Mouse (Mus musculus) limb, embryonic 13.5 days (tissue): ENCODE measurements around the gene Prlr. TPM values are rescaled to one million over a fixed set of nuclear protein-coding genes. Genes with fewer than 3 reads are reported as not detected.

ENCODE experiments used
- ATAC-seq: fragments of 200-750 bp; cut with Nextera tagmentation; 2 replicates; pipeline ENCODE4 v1.8.0; 2017; ENCODE audit warnings: low read depth, moderate number of reproducible peaks, moderate TSS enrichment; ENCODE audit not compliant: low FRiP score
- H3K27ac ChIP-seq: fragments of 300-500 bp; sonication (generic); 2 replicates; pipeline ENCODE4 v1.5.1; 2015; ENCODE audit warnings: inconsistent platforms, mild to moderate bottlenecking, moderate library complexity
- H3K27me3 ChIP-seq: fragments of 300-500 bp; sonication (generic); 2 replicates; pipeline ENCODE4 v1.6.1; 2015; ENCODE audit warnings: mild to moderate bottlenecking, inconsistent platforms
- H3K36me3 ChIP-seq: fragments of 300-500 bp; sonication (generic); 2 replicates; pipeline ENCODE4 v1.6.1; 2015; ENCODE audit warnings: inconsistent platforms, mild to moderate bottlenecking, moderate library complexity
- H3K4me1 ChIP-seq: fragments of 300-500 bp; sonication (generic); 2 replicates; pipeline ENCODE4 v1.6.1; 2015; ENCODE audit warnings: inconsistent platforms
- H3K4me2 ChIP-seq: fragments of 300-500 bp; sonication (generic); replicated peaks from 2 replicates; pipeline ENCODE4 v1.6.1; 2015; ENCODE audit warnings: inconsistent platforms, mild to moderate bottlenecking, moderate library complexity
- H3K4me3 ChIP-seq: fragments of 300-500 bp; sonication (generic); 2 replicates; pipeline ENCODE4 v1.5.1; 2015; ENCODE audit warnings: moderate library complexity, mild to moderate bottlenecking, inconsistent platforms
- H3K9ac ChIP-seq: fragments of 300-500 bp; sonication (generic); 2 replicates; pipeline ENCODE4 v1.6.1; 2015; ENCODE audit warnings: mild to moderate bottlenecking, inconsistent platforms
- H3K9me3 ChIP-seq: fragments of 300-500 bp; sonication (generic); 2 replicates; pipeline ENCODE4 v1.6.1; 2016; ENCODE audit warnings: inconsistent platforms
- WGBS: fragments of 180-500 bp; shearing (Covaris S2); methylation state at CpG from one replicate; pipeline ENCODE4 v1.1.7; 2015; 5-methylcytosine and 5-hydroxymethylcytosine counted together
- polyA plus RNA-seq: library from polyadenylated mRNA; unstranded; fragments of >200 nt; fragmentation: Nextera tagmentation; extraction: Ambion mirVana; gene quantifications from 2 replicates; pipeline ENCODE4 v1.2.1, GENCODE M21; 2015

Gene Prlr
- polyA plus RNA-seq, 1 experiment from 2014 or later: 1.8 TPM

DNA sequence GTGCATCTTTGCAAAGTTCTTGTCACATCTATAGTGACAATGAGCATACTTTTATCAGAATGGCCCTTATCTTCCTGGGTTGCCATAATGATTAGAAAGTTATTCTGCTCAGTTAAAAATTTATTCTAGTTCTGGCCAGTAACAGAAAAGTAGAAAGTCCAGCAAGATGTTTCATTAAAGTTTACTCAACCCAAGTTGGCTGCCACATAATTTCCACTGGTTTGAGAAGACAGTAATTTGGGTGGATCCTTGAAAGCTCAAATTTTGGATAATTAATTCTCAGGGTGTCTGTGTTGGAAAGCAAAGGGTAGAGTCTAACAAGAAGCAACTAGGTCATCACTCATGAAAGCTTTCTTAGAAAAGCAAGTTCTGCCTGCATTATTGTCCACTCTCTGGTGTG lies 106.6 kb downstream of the Prlr start:
- Histone ChIP-seq H3K9ac (no peak overlapping the region), H3K4me1 (no peaks in the 10 kb centered on the region), H3K9me3 (no peaks in the 10 kb centered on the region), H3K27ac (no peak overlapping the region), H3K36me3 (no peaks in the 10 kb centered on the region), H3K4me3 (no peak overlapping the region), H3K4me2 (no peak overlapping the region), H3K27me3 (no peaks in the 10 kb centered on the region)
- no peak for ATAC-seq

DNA sequence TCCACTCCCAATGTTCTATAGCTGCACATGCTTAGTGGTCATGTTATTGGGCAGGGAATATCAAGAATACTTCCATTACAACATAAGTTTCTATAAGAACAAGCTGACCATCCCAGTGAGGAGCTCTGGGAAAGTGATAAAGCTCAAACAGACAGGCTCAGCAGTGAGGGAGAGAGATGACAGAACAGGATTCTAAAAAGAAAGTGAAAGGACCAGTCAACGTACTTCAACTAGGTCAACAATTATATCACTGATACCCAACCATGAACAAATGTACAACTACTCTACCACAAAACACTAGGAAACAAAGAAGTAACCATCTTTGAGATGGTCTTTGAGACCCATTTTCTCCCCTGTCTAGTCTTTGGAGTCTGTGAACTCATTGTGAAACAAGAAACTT lies 119.5 kb downstream of the Prlr start:
- 85% methylated on average over 1 of the region's 1 CpGs for WGBS
- Histone ChIP-seq H3K27me3 (no peaks in the 10 kb centered on the region), H3K36me3 (no peaks in the 10 kb centered on the region), H3K9ac (no peak overlapping the region), H3K4me1 (no peaks in the 10 kb centered on the region), H3K9me3 (no peaks in the 10 kb centered on the region), H3K4me2 (no peak overlapping the region), H3K4me3 (no peak overlapping the region), H3K27ac (no peak overlapping the region)
- no peak for ATAC-seq

DNA sequence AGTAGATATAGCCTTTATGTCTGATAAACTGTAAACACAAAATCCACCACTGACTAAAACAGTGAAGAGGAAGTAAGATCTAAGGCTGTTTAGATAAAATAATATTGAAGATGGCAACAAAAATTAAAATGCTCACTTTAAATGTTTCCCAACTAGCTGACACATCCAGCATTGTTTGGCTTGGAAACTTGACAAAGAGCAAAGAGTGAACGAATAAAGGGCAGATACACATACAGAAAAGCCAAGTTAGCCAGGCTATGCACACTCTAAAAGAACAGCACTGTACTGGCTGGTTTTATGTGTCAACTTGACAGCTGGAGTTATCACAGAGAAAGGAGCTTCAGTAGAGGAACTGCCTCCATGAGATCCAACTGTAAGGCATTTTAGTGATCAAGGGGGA lies 121.0 kb downstream of the Prlr start:
- H3K4me3 ChIP-seq: no peak overlapping the region
- H3K36me3 ChIP-seq: no peaks in the 10 kb centered on the region
- ATAC-seq: no peak
- 80% methylated on average over 1 of the region's 1 CpGs for whole genome bisulfite sequencing
- no peaks in the 10 kb centered on the region for H3K9me3 ChIP-seq
- no peak overlapping the region for H3K27ac ChIP-seq
- H3K27me3 ChIP-seq: no peaks in the 10 kb centered on the region
- H3K9ac ChIP-seq: no peak overlapping the region
- no peak overlapping the region for H3K4me2 ChIP-seq
- H3K4me1 ChIP-seq: no peaks in the 10 kb centered on the region

DNA sequence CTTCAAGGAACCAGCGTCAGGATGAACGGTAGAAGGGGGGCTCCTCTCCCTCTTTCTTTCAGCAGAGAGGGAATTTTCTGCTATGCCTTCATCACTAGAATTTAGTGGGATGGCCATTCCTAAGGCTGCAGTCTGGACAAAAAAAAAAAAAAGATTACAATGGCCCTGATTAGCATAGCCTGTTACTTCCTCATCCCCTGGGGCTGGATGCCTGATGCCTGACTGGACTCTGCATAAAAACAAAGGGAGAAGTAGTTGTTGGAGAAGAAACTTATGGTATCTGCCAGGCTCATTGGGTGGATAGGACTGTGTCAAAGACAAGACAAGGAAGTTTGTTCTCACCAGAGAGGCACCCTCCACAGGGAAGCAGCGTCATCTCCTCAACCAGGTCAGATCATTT lies 122.4 kb downstream of the Prlr start:
- Histone ChIP-seq H3K4me3 (no peak overlapping the region), H3K27me3 (no peaks in the 10 kb centered on the region), H3K4me1 (no peaks in the 10 kb centered on the region), H3K36me3 (no peaks in the 10 kb centered on the region), H3K27ac (no peak overlapping the region), H3K4me2 (no peak overlapping the region), H3K9me3 (no peaks in the 10 kb centered on the region), H3K9ac (no peak overlapping the region)
- 87% methylated on average over 3 of the region's 3 CpGs for WGBS
- ATAC-seq: no peak

DNA sequence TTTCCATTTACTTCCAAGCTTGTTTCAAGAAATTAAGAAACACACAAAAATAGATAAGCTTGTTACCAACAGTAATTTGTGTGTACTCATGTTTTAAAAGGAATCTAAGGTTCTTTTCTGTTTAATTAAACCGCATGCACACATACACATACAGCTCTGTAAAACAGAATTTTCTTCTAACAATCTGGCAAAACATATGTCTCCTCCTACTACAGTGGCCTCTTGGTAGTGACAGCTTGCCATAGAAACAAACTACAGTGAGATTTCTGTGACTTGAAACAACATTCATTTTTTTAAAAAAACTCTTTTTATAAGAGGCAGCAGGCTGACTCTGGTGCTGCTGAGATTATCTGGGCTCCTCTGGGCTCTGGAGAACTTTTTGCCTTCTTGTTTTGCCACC lies 129.4 kb downstream of the Prlr start:
- 91% methylated on average over 1 of the region's 1 CpGs for WGBS
- no peak overlapping the region for H3K4me2 ChIP-seq
- no peaks in the 10 kb centered on the region for H3K36me3 ChIP-seq
- H3K9me3 ChIP-seq: no peaks in the 10 kb centered on the region
- no peaks in the 10 kb centered on the region for H3K27me3 ChIP-seq
- H3K27ac ChIP-seq: no peak overlapping the region
- ATAC-seq: no peak
- H3K4me3 ChIP-seq: no peak overlapping the region
- no peak overlapping the region for H3K9ac ChIP-seq
- no peaks in the 10 kb centered on the region for H3K4me1 ChIP-seq

DNA sequence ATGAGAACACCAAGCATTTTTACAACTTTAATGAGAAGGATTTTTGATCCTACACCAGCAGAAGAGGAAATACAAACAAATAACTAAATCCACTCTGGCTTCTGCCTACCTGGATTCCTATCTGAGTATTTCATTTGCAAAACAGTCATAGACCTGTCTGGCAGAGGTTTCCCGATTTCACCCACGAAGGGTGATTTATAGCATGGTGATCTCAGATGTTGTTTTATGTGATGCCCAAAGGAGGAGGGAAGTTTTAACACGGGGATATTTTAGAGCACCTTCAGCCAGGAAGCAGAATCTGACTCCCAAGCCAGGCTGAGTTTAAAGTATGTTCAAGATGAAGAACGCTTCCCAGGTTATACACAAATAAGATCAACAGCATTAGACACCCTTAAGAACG lies 134.8 kb downstream of the Prlr start:
- no peak overlapping the region for H3K27ac ChIP-seq
- ATAC-seq: no peak
- no peaks in the 10 kb centered on the region for H3K9me3 ChIP-seq
- no peaks in the 10 kb centered on the region for H3K4me1 ChIP-seq
- H3K4me3 ChIP-seq: no peak overlapping the region
- no peak overlapping the region for H3K9ac ChIP-seq
- H3K36me3 ChIP-seq: no peaks in the 10 kb centered on the region
- H3K27me3 ChIP-seq: no peaks in the 10 kb centered on the region
- H3K4me2 ChIP-seq: no peak overlapping the region
- WGBS: 69% methylated on average over 5 of the region's 5 CpGs

DNA sequence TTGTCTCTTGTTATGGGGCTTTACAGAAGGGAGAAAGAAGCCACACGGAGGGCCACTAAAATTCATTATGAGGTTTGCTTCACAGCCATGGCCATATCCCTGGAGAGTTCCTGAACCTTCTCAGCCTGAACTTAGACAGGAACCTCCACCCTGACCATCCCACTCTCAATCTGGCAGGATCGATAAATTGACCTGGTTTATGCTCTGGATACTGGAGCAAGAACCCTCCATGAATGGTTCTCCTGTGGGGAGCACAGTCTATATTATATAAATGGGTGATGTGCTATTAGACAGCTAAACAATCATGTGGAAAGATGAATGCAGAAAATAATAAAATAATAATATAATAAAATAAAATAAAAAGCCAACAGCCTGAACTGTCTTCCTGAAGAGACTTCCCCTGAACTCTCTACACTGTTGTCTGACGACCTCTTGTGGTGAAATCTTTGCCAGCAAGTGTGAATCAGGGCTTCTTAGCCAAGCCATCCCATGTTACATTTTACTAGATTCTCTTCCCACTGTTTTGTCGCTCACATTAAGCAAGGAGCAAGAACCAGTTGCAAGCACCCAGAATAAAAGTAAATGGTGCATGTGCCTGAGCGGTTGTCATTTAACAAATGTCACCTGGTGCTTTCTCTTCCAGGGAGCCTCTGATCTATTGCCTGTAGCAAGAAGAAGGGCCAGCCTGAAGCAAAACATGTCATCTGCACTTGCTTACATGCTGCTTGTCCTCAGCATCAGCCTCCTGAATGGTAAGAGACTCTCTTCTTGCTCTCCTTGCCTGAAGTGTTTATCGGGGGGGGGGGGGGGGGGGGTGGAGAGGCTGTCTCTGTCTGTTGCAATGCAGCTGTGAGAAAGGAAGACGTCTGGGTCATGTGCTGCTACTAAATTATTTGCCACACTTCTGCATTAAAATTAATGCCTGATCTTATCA lies 136.8 kb downstream of the Prlr start:
- no peaks in the 10 kb centered on the region for H3K4me1 ChIP-seq
- H3K27me3 ChIP-seq: no peaks in the 10 kb centered on the region
- no peak overlapping the region for H3K4me2 ChIP-seq
- H3K9ac ChIP-seq: no peak overlapping the region
- 54% methylated on average over 7 of the region's 7 CpGs for WGBS
- no peak overlapping the region for H3K27ac ChIP-seq
- peak; percentile 48; the same call in 1 of the 2 replicates for ATAC-seq
- H3K36me3 ChIP-seq: no peaks in the 10 kb centered on the region
- no peaks in the 10 kb centered on the region for H3K9me3 ChIP-seq
- no peak overlapping the region for H3K4me3 ChIP-seq

DNA sequence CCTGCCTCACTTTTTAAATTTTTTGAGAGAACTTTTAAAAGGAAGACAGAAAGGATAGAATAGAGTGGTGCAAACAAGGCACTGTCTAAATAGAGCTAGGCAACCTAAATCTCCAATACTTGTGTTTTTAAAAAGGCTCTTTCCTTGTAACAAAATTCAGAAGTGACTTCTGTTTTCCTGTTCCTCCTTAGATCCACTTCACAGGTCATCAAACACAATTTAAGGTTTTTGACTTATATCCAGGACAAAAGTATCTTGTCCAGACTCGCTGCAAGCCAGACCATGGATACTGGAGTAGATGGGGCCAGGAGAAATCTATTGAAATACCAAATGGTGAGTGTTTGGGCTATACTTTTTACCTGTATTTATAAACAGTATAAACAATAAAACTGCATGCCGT lies 148.0 kb downstream of the Prlr start, which contains the start of gene Gm21973:
Gene Gm21973, plus strand, starts transcription at position 301 of the 400 bp plus-strand sequence.
- H3K36me3 ChIP-seq: no peaks in the 10 kb centered on the region
- no peak within 1 kb of the TSS for H3K27ac ChIP-seq
- H3K27me3 ChIP-seq: no peaks in the 10 kb centered on the region
- no peak within 1 kb of the TSS for H3K4me2 ChIP-seq
- H3K9me3 ChIP-seq: no peaks in the 10 kb centered on the region
- H3K9ac ChIP-seq: no peak within 1 kb of the TSS
- WGBS: 88% methylated on average over 2 of the region's 2 CpGs
- no peaks in the 10 kb centered on the region for H3K4me1 ChIP-seq
- no peak within 1 kb of the TSS for H3K4me3 ChIP-seq
- no peak for ATAC-seq

DNA sequence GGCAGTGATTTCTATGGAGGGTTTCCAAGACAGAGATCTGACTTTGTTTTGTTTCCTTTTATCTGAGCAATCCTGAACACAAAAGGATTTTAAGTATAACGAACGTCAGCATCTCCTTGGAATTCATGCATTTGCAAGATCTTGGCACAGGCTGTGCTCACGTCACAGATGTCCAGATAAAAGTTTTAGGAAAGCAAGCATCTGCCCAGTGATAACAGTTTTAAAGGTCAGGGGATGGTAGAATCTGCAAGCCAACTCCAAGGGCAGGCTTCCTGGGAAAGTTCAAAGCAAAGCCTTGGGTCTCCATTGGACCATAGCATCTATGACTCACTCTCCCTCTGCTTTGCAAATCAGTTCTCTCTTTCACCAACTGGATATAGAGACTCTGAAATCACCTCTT lies 153.6 kb downstream of the Prlr start:
- Histone ChIP-seq H3K27me3 (no peaks in the 10 kb centered on the region), H3K4me2 (no peak overlapping the region), H3K27ac (no peak overlapping the region), H3K36me3 (no peaks in the 10 kb centered on the region), H3K9ac (no peak overlapping the region), H3K4me3 (no peak overlapping the region), H3K4me1 (no peaks in the 10 kb centered on the region), H3K9me3 (no peaks in the 10 kb centered on the region)
- ATAC-seq: no peak
- WGBS: 86% methylated on average over 3 of the region's 3 CpGs

DNA sequence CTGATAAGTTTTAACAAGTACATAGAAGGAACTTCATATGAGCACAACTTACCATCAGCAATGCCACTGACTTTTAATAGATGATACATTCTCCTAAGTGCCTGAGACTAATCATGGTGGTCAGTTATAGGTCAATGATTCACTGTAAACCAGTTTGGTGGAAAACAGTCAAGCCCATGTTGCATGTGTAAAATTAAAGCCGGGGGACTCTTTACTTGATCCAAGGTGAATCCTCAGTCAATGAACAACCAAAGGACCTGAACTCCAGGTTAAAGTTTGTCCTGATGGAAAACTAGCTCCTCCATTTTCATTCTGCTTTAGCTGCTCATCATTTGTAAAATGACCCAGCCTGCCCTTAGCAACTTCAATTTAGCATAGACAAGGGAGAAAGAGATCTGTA lies 155.5 kb downstream of the Prlr start:
- H3K27me3 ChIP-seq: no peaks in the 10 kb centered on the region
- no peak overlapping the region for H3K4me2 ChIP-seq
- H3K36me3 ChIP-seq: no peaks in the 10 kb centered on the region
- 88% methylated on average over 1 of the region's 1 CpGs for WGBS
- no peak overlapping the region for H3K4me3 ChIP-seq
- no peaks in the 10 kb centered on the region for H3K9me3 ChIP-seq
- H3K4me1 ChIP-seq: no peaks in the 10 kb centered on the region
- no peak for ATAC-seq
- H3K9ac ChIP-seq: no peak overlapping the region
- H3K27ac ChIP-seq: no peak overlapping the region

DNA sequence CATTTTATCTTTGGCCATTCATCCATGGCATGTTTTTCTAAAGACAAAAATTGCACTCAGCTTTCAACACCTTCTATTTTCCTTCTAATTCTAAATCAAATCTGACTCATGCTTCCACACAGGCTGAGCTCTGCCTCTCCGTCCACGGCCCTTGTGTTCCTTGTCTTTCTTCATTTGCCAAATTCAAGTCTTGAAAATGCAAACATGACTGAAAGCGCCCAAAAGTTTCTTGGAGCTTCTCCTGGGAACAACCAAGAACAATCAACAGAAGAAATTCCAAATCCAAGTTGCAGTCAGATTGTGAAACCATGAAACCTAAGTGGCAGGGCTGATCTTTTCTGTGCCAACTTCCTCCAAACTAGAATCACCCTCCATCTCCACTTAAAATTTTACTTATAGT lies 161.6 kb downstream of the Prlr start:
- Histone ChIP-seq H3K27ac (no peak overlapping the region), H3K36me3 (no peaks in the 10 kb centered on the region)
- WGBS: 89% methylated on average over 3 of the region's 3 CpGs

DNA sequence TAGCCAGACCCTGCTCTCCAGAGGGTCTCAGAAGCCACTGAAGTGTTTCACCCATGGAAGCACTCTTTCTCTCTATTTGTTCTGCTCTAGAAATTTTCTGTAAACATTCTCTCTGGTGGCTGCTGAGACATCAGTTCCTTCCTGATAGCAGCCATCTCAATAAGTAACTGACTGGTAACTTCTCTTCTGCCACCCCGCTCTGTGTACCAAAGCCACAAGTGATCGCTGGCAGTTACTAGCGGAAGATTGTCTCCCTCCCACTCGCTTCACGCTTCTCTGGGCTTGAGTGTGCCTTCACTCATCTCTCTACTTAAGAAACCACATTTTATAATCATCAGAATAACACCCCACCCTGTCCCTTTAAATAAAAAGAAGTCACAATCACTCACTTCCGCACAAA lies 170.0 kb downstream of the Prlr start:
- Histone ChIP-seq H3K36me3 (no peaks in the 10 kb centered on the region), H3K27ac (no peak overlapping the region), H3K4me3 (no peak overlapping the region), H3K9ac (no peak overlapping the region), H3K9me3 (no peaks in the 10 kb centered on the region), H3K4me2 (no peak overlapping the region), H3K27me3 (no peaks in the 10 kb centered on the region), H3K4me1 (no peaks in the 10 kb centered on the region)
- no peak for ATAC-seq
- 85% methylated on average over 6 of the region's 6 CpGs for WGBS

More for the DNA sequence above, 161.6 kb downstream of the Prlr start:
- H3K27me3 ChIP-seq: no peaks in the 10 kb centered on the region
- H3K4me3 ChIP-seq: no peak overlapping the region
- H3K9me3 ChIP-seq: no peaks in the 10 kb centered on the region
- no peak overlapping the region for H3K4me2 ChIP-seq
- H3K4me1 ChIP-seq: no peaks in the 10 kb centered on the region
- ATAC-seq: no peak
- H3K9ac ChIP-seq: no peak overlapping the region
